Comparison of ENCODE assay signal across 18 mouse cellular contexts in the genomic region with DNA sequence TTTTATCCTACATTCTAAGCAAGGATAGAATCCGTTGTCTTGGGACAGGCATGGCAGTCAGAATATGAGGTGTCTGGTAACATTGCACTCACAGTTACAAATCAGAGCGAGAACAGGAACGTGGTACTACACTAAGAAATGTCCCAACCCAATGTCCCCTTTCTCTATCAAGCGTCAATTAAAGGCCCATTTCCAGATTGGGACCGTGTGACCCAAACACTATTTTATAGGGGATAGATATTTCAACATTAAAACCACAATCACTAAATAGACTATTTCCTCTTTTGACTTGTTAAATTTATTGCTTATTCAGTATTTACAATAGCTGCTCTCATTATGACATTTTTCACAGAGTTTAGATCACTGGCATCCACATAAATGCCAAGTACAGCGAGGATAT. TPM values are rescaled to one million over a fixed set of nuclear protein-coding genes. Genes with fewer than 3 reads are reported as not detected.
"Had no signal": no experiment of that assay in that cellular context is flagged by ENCODE, and none has a peak within 500 bp of the region (broad histone marks: within the 10 kb centered on the region; RNA-seq: fewer than 3 reads in every experiment).

No protein-coding gene starts in this region.

- H3K36me3 ChIP-seq: midbrain, embryonic 13.5 days; midbrain, embryonic 15.5 days; neural tube, embryonic 12.5 days had no signal

- DNase-seq: lung, adult 18-20 months; lung, postnatal 10 days; right cerebral cortex, postnatal 14 days; right cerebral cortex, postnatal 4 days; spleen, adult 18-20 months; thymus, adult 18-20 months; thymus, postnatal 14 days; thymus, postnatal 4 days had no signal

- H3K9me3 ChIP-seq: megakaryocyte, embryonic 14.5 days; midbrain, embryonic 13.5 days; midbrain, embryonic 15.5 days; neural tube, embryonic 12.5 days had no signal

- ATAC-seq: midbrain, embryonic 13.5 days; midbrain, embryonic 15.5 days had no signal

- H3K9ac ChIP-seq: lung, embryonic 14.5 days; midbrain, embryonic 13.5 days; midbrain, embryonic 15.5 days; neural tube, embryonic 12.5 days had no signal

- H3K27ac ChIP-seq: macrophage; midbrain, embryonic 13.5 days; midbrain, embryonic 15.5 days; neural tube, embryonic 12.5 days had no signal

- H3K4me3 ChIP-seq: megakaryocyte, embryonic 14.5 days; midbrain, embryonic 13.5 days; midbrain, embryonic 15.5 days; neural tube, embryonic 12.5 days had no signal

- H3K4me1 ChIP-seq: megakaryocyte, embryonic 14.5 days; midbrain, embryonic 13.5 days; midbrain, embryonic 15.5 days; neural tube, embryonic 12.5 days had no signal

- H3K27me3 ChIP-seq: megakaryocyte, embryonic 14.5 days; midbrain, embryonic 13.5 days; midbrain, embryonic 15.5 days; neural tube, embryonic 12.5 days had no signal

- H3K4me2 ChIP-seq: lung, embryonic 14.5 days; midbrain, embryonic 11.5 days; midbrain, embryonic 13.5 days; midbrain, embryonic 15.5 days; neural tube, embryonic 12.5 days had no signal

RNA-seq across cellular contexts. Expression of a gene that starts 48.1 kb away (rescaled TPM):
- total RNA-seq: midbrain, postnatal 0 days; monocyte, adult 5-6 weeks; neutrophil, adult 5-6 weeks had no signal
- polyA plus RNA-seq: macrophage had no signal
